Mouse (Mus musculus): ENCODE results near the gene Hipk2. TPM values are rescaled to one million over a fixed set of nuclear protein-coding genes. Genes with fewer than 3 reads are reported as not detected.
"Not testable (repeated sequence)": the region's sequence is repeated elsewhere in the genome, so short reads cannot be mapped to it uniquely, and the experiment has no call there.

The Hipk2 gene
- total RNA-seq, 1 experiment from 2014 or later: 17.6 TPM

DNA sequence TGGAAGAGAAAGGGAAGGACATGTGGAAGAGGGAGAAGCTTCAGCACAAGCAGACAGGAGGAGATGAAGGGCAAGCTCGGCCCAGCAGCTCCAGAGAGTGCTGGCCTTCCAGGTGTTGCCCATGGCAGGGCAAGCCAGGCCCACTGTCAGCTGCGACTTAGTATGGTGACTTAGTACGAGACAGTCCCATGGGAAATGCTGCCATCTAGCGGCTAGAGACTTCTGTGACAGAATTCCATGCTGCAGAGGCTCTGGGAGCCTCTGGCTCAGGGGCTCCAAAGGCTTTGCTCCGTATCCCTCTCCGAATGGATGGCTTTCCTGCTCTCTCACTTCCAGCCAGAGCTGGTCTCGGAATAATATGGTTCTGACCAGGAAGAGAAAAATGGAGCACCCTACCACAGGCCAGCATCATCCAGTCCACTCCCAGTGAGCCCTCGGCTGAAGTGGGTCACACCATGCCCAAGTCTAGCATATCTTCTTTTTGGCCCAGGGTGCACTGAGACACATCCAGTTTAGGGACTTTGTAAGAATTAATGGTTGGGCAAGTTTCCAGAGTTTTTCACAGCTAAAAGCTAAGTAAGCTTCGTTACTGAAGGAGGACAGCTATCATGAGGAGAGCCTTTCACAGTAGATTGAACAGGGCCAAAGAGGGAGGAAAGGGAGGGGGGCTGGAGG is 180.4 kb downstream of the Hipk2 start:
- no peak for ATAC-seq (ENCODE audit: extremely low read depth, insufficient number of reproducible peaks, low FRiP score, poor library complexity, severe bottlenecking)

DNA sequence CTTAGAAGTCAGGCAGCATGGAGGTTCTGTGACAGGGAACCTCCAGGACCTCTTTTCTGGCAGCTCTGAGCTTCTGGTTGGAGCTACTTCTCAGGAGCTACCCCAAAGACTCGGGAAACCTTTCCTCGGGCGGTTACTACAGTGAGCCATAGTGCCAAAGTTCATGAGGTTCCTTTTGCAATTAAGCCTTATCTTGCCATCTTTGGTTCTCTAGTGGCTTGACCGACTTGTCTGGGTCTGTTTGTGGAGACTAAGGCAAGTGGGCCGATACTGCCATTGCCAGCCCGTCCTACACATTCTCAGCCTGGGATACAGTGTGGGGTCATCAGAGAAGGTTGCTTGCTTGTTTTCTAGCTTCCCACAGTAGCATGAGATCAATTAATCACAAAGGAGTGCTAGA is 183.4 kb downstream of the Hipk2 start:
- no peak for ATAC-seq (ENCODE audit: extremely low read depth, insufficient number of reproducible peaks, low FRiP score, poor library complexity, severe bottlenecking)

DNA sequence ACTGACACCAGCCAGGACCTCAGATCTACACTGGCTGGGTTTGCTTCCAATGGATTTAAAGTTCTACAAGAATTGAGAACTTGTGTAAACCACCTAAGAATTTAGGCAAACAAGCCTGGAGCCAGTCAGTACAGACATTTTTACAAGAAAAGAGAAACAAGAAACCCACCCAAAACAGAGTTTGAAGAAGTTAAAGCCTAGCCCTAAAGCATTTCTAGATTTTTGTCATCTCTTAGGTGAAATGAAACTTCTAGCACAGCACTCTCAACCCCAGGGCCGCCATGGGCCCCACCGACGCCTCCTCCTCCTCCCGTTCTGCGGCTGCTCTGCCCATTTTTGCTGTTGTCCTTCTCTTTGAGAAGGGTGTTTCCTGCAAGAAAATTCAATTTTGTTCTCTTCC is 184.9 kb downstream of the Hipk2 start:
- no peak for ATAC-seq (ENCODE audit: extremely low read depth, insufficient number of reproducible peaks, low FRiP score, poor library complexity, severe bottlenecking)

DNA sequence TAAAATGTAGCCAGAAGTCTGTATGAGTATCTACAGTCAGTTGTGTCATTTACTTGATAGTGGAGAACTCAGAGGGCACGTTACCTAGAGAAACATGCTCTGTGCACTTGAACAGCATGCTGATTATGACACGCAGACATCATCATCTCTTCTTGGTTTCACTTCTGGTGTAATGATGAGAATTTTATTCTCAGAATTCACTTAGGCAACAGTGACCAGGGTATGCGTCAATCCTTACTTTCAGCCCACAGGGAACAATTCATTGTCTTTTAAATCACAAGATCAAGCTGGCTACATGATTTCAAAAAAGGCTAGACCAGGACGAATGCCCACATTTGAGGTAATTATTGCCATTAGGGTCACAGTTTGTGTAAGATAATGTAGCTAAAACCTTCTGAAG is 185.3 kb downstream of the Hipk2 start:
- ATAC-seq (ENCODE audit: extremely low read depth, insufficient number of reproducible peaks, low FRiP score, poor library complexity, severe bottlenecking): no peak

DNA sequence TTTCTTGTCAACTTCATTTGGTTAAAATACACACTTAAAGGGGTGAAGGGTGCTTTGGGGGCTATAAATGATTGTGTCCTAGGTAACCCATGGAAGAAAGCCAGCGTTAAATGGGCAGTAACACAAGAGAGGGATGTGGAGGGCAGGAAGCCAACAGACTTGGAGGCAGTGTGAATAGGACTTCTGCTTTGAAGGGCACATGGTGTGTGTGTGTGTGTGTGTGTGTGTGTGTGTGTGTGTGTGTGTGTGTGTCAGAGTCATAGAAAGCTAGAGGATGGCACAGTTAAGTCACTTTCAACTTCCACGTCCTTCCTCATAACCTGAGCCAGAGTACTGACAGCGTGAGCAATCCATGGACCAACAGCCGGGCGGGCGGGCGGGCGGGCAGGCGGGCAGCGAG is 187.1 kb downstream of the Hipk2 start:
- no peak for ATAC-seq (ENCODE audit: extremely low read depth, insufficient number of reproducible peaks, low FRiP score, poor library complexity, severe bottlenecking)

DNA sequence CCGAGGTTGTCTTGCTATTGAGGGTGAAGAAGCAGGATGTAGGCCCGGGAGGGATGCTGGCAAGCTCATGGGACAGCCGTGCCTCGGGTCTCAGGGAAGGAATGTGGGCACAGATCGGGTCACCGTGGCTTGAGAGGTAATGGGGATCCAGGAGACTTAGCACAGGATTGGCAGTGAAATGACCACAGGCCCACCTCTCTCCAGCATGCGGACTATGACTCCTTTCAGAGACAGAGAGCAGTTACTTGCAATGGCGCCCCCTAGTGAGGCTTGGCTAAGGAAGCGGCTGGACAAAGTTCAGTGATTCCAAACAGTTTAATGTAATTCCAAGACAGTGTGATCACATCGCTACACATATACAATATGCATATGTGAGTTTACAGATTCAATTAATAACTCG is 188.7 kb downstream of the Hipk2 start:
- ATAC-seq (ENCODE audit: extremely low read depth, insufficient number of reproducible peaks, low FRiP score, poor library complexity, severe bottlenecking): no peak

- no peak for ATAC-seq (ENCODE audit: extremely low read depth, insufficient number of reproducible peaks, low FRiP score, poor library complexity, severe bottlenecking)
Measured at GRCm38 (mm10) chr6:38682532-38682931, 193.4 kb downstream of the Hipk2 start.

- no peak for ATAC-seq (ENCODE audit: extremely low read depth, insufficient number of reproducible peaks, low FRiP score, poor library complexity, severe bottlenecking)
Measured at GRCm38 (mm10) chr6:38677629-38678028, 198.3 kb downstream of the Hipk2 start.

DNA sequence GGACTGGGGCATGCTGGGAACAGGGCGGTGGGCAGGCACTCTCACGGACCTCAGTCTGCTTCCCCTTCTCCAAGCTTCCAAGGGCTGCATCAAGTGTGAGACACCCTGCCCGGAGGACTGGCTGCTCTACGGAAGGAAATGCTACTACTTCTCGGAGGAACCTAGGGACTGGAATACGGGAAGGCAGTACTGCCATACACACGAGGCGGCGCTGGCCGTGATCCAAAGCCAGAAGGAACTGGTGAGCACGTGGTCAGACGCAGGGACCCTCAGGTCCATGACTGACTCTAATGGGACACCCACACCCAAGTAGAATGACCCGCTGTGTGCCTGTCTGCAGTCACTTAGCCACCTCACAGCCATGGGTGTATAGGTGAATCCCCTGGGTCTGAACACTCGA is 199.2 kb downstream of the Hipk2 start:
- no peak for ATAC-seq (ENCODE audit: extremely low read depth, insufficient number of reproducible peaks, low FRiP score, poor library complexity, severe bottlenecking)

DNA sequence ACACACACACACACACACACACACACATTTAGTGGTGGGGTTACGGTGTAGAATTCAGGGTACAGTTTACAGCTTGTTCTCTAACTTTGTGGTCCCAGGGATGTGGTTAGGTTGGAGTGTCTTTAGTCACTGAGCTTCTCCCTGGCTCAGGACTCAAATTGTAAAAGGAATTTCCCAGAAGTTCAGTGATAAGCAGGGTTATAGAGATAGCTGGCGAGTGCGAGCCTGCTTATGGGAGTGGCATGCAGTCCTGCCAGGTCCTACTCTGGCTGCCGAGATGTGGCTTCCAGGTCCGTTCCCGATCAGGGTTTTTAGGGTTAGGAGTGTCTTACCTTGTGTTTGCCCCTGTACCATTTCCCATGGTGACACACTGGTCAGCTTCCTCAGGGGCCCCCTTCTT is 199.7 kb downstream of the Hipk2 start:
- ATAC-seq (ENCODE audit: extremely low read depth, insufficient number of reproducible peaks, low FRiP score, poor library complexity, severe bottlenecking): no peak

GRCm38 (mm10) chr6:38672011-38672410 is 204.0 kb downstream of the Hipk2 start:
- ATAC-seq (ENCODE audit: extremely low read depth, insufficient number of reproducible peaks, low FRiP score, poor library complexity, severe bottlenecking): no peak

DNA sequence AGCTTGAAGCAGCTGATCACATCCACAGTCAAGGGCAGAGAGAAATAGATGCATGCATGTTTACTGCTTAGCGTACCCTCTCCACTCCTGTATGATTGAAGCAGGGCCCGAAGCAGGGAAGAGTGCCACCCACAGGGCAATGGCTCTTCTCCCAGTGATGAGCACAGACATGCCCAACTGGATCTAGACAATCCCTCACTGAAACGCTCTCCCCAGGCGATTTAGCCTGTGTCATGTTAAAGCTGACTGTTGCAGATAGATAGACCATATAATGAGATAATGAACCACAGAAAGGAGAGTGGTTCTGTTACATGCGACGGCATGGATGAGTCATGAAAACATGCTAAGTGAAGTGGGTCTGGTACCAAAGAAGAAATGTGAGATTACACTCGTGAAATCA is 204.7 kb downstream of the Hipk2 start:
- no peak for ATAC-seq (ENCODE audit: extremely low read depth, insufficient number of reproducible peaks, low FRiP score, poor library complexity, severe bottlenecking)

GRCm38 (mm10) chr6:38670488-38670887 is 205.5 kb downstream of the Hipk2 start:
- not testable (repeated sequence) for ATAC-seq (ENCODE audit: extremely low read depth, insufficient number of reproducible peaks, low FRiP score, poor library complexity, severe bottlenecking)

DNA sequence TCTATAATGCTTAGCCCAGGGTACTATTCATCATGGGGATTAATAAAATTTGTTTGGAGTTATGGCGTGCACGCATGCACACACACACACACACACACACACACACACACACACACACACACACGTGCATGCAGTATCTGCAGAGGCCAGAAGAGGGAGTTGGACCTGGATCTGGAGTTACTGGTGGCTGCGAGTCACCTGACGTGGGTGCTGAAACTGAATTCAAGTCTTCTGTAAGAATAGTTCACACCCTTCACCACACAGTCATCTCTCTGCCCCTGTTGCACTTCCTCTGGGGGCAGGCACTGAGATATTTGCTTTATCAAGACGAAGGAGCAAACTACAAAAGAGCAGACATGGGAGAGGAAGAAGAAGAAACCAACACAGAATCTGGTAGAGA is 206.4 kb downstream of the Hipk2 start:
- ATAC-seq (ENCODE audit: extremely low read depth, insufficient number of reproducible peaks, low FRiP score, poor library complexity, severe bottlenecking): no peak

GRCm38 (mm10) chr6:38662714-38663615 is 213.0 kb downstream of the Hipk2 start, which contains the start of gene Clec2l:
TSS of gene Clec2l (plus strand) at chr6:38663069.
- no peak for ATAC-seq (ENCODE audit: extremely low read depth, insufficient number of reproducible peaks, low FRiP score, poor library complexity, severe bottlenecking)

DNA sequence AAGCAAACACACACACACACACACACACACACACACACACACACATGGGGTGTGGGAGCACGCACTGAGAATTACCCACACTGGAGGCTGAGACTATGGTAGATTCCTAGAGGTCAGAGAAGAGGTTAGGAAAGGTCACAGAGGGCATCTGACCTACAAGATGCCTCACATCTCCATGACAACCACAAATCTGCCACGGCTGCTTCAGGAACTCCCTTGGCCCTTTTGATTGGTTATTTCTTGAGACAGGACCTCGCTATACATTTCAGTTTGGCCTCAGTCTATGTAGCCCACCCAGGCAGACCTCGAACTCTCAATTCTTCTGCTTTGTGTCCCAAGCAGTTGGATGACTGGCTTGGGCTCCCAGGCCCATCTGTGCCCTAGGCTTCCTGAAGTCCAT is 214.3 kb downstream of the Hipk2 start:
- ATAC-seq (ENCODE audit: extremely low read depth, insufficient number of reproducible peaks, low FRiP score, poor library complexity, severe bottlenecking): no peak

- peak; percentile 80 for ATAC-seq (ENCODE audit: extremely low read depth, insufficient number of reproducible peaks, low FRiP score, poor library complexity, severe bottlenecking)
Measured at GRCm38 (mm10) chr6:38650263-38650937, 225.6 kb downstream of the Hipk2 start.

DNA sequence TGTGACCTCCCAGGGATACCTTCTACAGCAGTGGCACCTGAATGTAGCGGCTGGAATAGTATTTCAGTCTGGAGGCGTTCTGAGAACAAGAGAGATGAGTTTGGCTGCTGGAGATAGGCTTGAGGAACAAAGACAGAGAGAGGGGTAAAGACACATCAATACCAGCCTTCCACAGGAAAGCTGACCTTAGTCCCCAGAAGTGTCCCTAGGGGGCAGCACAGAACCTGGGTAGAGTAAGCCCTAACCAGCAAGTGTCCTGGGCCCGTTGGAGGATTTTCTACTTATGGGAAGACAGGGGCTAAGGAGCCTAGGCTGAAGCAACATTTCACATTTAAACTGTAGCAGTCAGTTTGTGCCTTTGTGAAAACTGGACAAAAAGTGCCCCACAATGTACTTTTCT is 226.4 kb downstream of the Hipk2 start:
- no peak for ATAC-seq (ENCODE audit: extremely low read depth, insufficient number of reproducible peaks, low FRiP score, poor library complexity, severe bottlenecking)
